Mouse (Mus musculus): ENCODE data around the gene Tcte2.
A peak's percentile ranks its signal among the peaks of the same experiment; 100 is the strongest.

- TF ChIP-seq CTCF (IDR thresholded peaks at IDR 0.05; ENCODE audit: borderline replicate concordance, insufficient read depth, low read depth, low read length), result peak; percentile 37; the same call in 1 of the 2 replicates
- no peak for TF ChIP-seq POLR2A (IDR thresholded peaks at IDR 0.05; ENCODE audit: borderline replicate concordance, insufficient read depth, low read length)
Measured at GRCm38 (mm10) chr17:13681686-13682085, 79.9 kb downstream of the Tcte2 start.

Data from cerebellum, adult 2 months (tissue).